Mouse (Mus musculus) thymus, adult 2 months (tissue): ENCODE data around the gene Ppp1r13b.

Experiments used
- CTCF ChIP-seq: fragments of 200-500 bp; IDR thresholded peaks from 2 replicates; pipeline ENCODE4 v1.5.1; 2012; ENCODE audit warnings: mild to moderate bottlenecking, control low read depth, low read length, moderate library complexity, borderline replicate concordance; ENCODE audit not compliant: control insufficient read depth, poor library complexity, insufficient read depth; ENCODE audit errors: extremely low read depth
- POLR2A ChIP-seq: fragments of 200-500 bp; IDR thresholded peaks from 2 replicates; pipeline ENCODE4 v1.6.1; 2012; ENCODE audit warnings: mild to moderate bottlenecking, low read length, control low read depth, moderate library complexity; ENCODE audit not compliant: control insufficient read depth, poor library complexity, insufficient read depth; ENCODE audit errors: extremely low read depth

DNA sequence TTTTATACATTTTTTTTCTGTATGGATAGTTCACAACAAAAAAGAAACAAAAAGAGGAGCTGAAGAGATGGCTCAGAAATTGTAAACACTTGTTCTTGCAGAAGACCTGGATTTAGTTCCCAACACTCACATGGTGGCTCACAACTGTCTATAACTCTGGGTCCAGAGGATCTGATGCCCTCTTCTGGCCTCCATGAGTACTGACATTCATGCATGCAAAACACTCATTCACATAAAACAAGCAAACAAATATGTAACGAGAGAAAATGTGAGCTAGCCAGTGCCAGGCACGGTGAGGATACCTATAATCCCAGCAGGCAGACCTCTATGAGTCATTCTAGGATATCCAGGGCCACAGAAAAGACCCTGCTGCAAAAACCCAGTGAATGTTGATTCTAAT lies 56.7 kb downstream of the Ppp1r13b start:
- TF ChIP-seq CTCF, result no peak
- no peak for TF ChIP-seq POLR2A
